Comparison of ENCODE assay signal across 9 mouse cellular contexts in genomic region chr9:72672361-72672760, GRCm38 (mm10). TPM values are rescaled to one million over a fixed set of nuclear protein-coding genes. Genes with fewer than 3 reads are reported as not detected.
A peak's percentile ranks its signal among the peaks of the same experiment; 100 is the strongest.
DNase-seq lines count a peak whose midpoint lies in the region; ATAC-seq and TF ChIP-seq lines count a peak whose summit lies in the region.
"Had no signal": no experiment of that assay in that cellular context is flagged by ENCODE, and none has a peak within 500 bp of the region (broad histone marks: within the 10 kb centered on the region; RNA-seq: fewer than 3 reads in every experiment).

No protein-coding gene starts in this region.

- no peak for TF ChIP-seq POLR2A in cortical plate, adult 2 months (IDR thresholded peaks at IDR 0.05; ENCODE audit: extremely low read depth, insufficient read depth, low read length)
- no peak for TF ChIP-seq POLR2A in testis, adult 2 months (IDR thresholded peaks at IDR 0.05; ENCODE audit: control insufficient read depth, low read depth, low read length)

- TF ChIP-seq CTCF in cortical plate, adult 2 months (IDR thresholded peaks at IDR 0.05; ENCODE audit: extremely low read depth, insufficient read depth, low read length), result peak; percentile 93
- peak; percentile 96 for TF ChIP-seq CTCF in heart, postnatal 0 days (IDR thresholded peaks at IDR 0.05; ENCODE audit: low read depth)
- TF ChIP-seq CTCF in testis, adult 2 months (IDR thresholded peaks at IDR 0.05; ENCODE audit: control insufficient read depth, insufficient read depth, insufficient replicate concordance, low read depth, low read length), result peak; percentile 90; the same call in 1 of the 2 replicates

- H3K36me3 ChIP-seq in hindbrain, embryonic 10.5 days, result peaks cover 96% of the 10 kb centered on the region
- peaks cover 28% of the 10 kb centered on the region for H3K36me3 ChIP-seq in hindbrain, embryonic 16.5 days (ENCODE audit: control insufficient read depth, insufficient read depth, low read length)
- H3K36me3 ChIP-seq in heart, postnatal 0 days (replicated peaks; ENCODE audit: control insufficient read depth, insufficient read depth, low read length), result peaks cover 76% of the 10 kb centered on the region
- H3K36me3 ChIP-seq in testis, adult 2 months (ENCODE audit: control insufficient read depth, insufficient read depth, low read length), result no peaks in the 10 kb centered on the region

- peak; percentile 79 for DNase-seq in hindbrain, embryonic 10.5 days (ENCODE audit: low spot score)
- peak; percentile 81 for DNase-seq in adipocyte (ENCODE audit: low spot score)
- DNase-seq in heart, postnatal 0 days (ENCODE audit: low spot score), result peak; percentile 77
- DNase-seq in left cerebral cortex, postnatal 25 days (ENCODE audit: low spot score in 2 of 2), result peak; percentile 72 to 85
- peak; percentile 64 to 77 for DNase-seq in natural killer cell, adult 2 months (ENCODE audit: low spot score in 2 of 2)

- H3K9me3 ChIP-seq in hindbrain, embryonic 10.5 days, result no peaks in the 10 kb centered on the region
- no peaks in the 10 kb centered on the region for H3K9me3 ChIP-seq in hindbrain, embryonic 16.5 days (ENCODE audit: control insufficient read depth, low read length)
- no peaks in the 10 kb centered on the region for H3K9me3 ChIP-seq in heart, postnatal 0 days (replicated peaks; ENCODE audit: control insufficient read depth, low read length)
- H3K9me3 ChIP-seq: megakaryocyte, embryonic 14.5 days had no signal

- ATAC-seq in hindbrain, embryonic 16.5 days, result no peak
- no peak for ATAC-seq in heart, postnatal 0 days (ENCODE audit: insufficient read depth, low read depth)

- H3K4me3 ChIP-seq in hindbrain, embryonic 10.5 days, result no peak overlapping the region
- H3K4me3 ChIP-seq in hindbrain, embryonic 16.5 days (ENCODE audit: low read length), result no peak overlapping the region
- no peak overlapping the region for H3K4me3 ChIP-seq in cortical plate, adult 2 months (ENCODE audit: insufficient read depth, low read length)
- H3K4me3 ChIP-seq in heart, postnatal 0 days (ENCODE audit: low read depth, low read length), result no peak overlapping the region
- H3K4me3 ChIP-seq in testis, adult 2 months (ENCODE audit: control insufficient read depth, low read depth, low read length), result no peak overlapping the region

- 0 out of 2 replicates have a peak, but pooled peaks cover 3% of the 10 kb centered on the region for H3K4me1 ChIP-seq in hindbrain, embryonic 10.5 days (replicated peaks)
- peaks cover 3% of the 10 kb centered on the region; the same call in 1 of the 2 replicates for H3K4me1 ChIP-seq in hindbrain, embryonic 16.5 days (ENCODE audit: control insufficient read depth, insufficient read depth, low read depth, low read length)
- H3K4me1 ChIP-seq in cortical plate, adult 2 months (ENCODE audit: control insufficient read depth, insufficient read depth, low read length), result peaks cover 4% of the 10 kb centered on the region
- H3K4me1 ChIP-seq in heart, postnatal 0 days (ENCODE audit: control insufficient read depth, insufficient read depth), result no peaks in the 10 kb centered on the region
- no peaks in the 10 kb centered on the region for H3K4me1 ChIP-seq in testis, adult 2 months (ENCODE audit: control insufficient read depth, insufficient read depth, low read length)

- no peaks in the 10 kb centered on the region for H3K27me3 ChIP-seq in hindbrain, embryonic 10.5 days (ENCODE audit: insufficient read depth, poor library complexity, severe bottlenecking)
- H3K27me3 ChIP-seq in hindbrain, embryonic 16.5 days (replicated peaks; ENCODE audit: control insufficient read depth, insufficient read depth, low read length), result no peaks in the 10 kb centered on the region
- H3K27me3 ChIP-seq in heart, postnatal 0 days (ENCODE audit: control insufficient read depth, insufficient read depth, low read length), result no peaks in the 10 kb centered on the region
- no peaks in the 10 kb centered on the region for H3K27me3 ChIP-seq in testis, adult 2 months (ENCODE audit: control insufficient read depth, insufficient read depth, low read length)
- H3K27me3 ChIP-seq: megakaryocyte, embryonic 14.5 days had no signal

- no peak for TF ChIP-seq EP300 in heart, postnatal 0 days (IDR thresholded peaks at IDR 0.05; ENCODE audit: low read depth)

- H3K9ac ChIP-seq in hindbrain, embryonic 16.5 days (ENCODE audit: low read depth, low read length), result no peak overlapping the region
- H3K9ac ChIP-seq in heart, postnatal 0 days (replicated peaks; ENCODE audit: low read depth, low read length), result no peak overlapping the region

- intact Hi-C loops in left cerebral cortex, postnatal 25 days (cut with DNase I), result loop anchor here (2.0 to 10.0 kb wide), 2 partner anchors 38 to 58 kb away; no protein-coding TSS in a partner anchor

- 43% methylated on average over 2 of the region's 2 CpGs for WGBS in hindbrain, embryonic 10.5 days
- 24% methylated on average over 2 of the region's 2 CpGs for WGBS in hindbrain, embryonic 16.5 days
- WGBS in heart, postnatal 0 days, result 16% methylated on average over 2 of the region's 2 CpGs

- H3K4me2 ChIP-seq in hindbrain, embryonic 16.5 days (ENCODE audit: low read length), result no peak overlapping the region
- H3K4me2 ChIP-seq in heart, postnatal 0 days (ENCODE audit: low read depth, low read length), result no peak overlapping the region

- H3K27ac ChIP-seq in hindbrain, embryonic 10.5 days, result no peak overlapping the region
- H3K27ac ChIP-seq in hindbrain, embryonic 16.5 days (ENCODE audit: low read depth, low read length), result no peak overlapping the region
- H3K27ac ChIP-seq in cortical plate, adult 2 months (ENCODE audit: insufficient read depth, low read length), result no peak overlapping the region
- H3K27ac ChIP-seq in heart, postnatal 0 days (ENCODE audit: low read depth), result no peak overlapping the region
- no peak overlapping the region for H3K27ac ChIP-seq in testis, adult 2 months (ENCODE audit: control insufficient read depth, insufficient read depth, low read depth, low read length)

RNA-seq across cellular contexts. Expression of gene Nedd4, which starts 10.2 kb away (rescaled TPM):
- polyA plus RNA-seq in hindbrain, embryonic 10.5 days (2016; fragmentation: Nextera tagmentation; extraction: Ambion mirVana), result 556 and 636 TPM in 2 replicates
- 377 and 405 TPM in 2 replicates for polyA plus RNA-seq in hindbrain, embryonic 16.5 days (2015; fragmentation: Nextera tagmentation; extraction: Ambion mirVana)
- polyA plus RNA-seq in cortical plate, adult 2 months (2012; rRNA removed), result 207 and 216 TPM in 2 replicates
- 444 and 493 TPM in 2 replicates for total RNA-seq in heart, postnatal 0 days (2014; rRNA removed; ENCODE audit: low replicate concordance)
- 294 and 303 TPM in 2 replicates for polyA plus RNA-seq in heart, postnatal 0 days (2015; fragmentation: Nextera tagmentation; extraction: Ambion mirVana)
- total RNA-seq in left cerebral cortex, postnatal 25 days (2021), result 100 to 1,000 TPM; 275 to 288 TPM
- polyA plus RNA-seq in testis, adult 2 months (2012; rRNA removed), result 23.1 and 26.9 TPM in 2 replicates
